Mouse (Mus musculus) left cerebral cortex, postnatal 14 days (tissue): Measurements from ENCODE around the gene Scyl2. TPM values are rescaled to one million over a fixed set of nuclear protein-coding genes. Genes with fewer than 3 reads are reported as not detected.
"Not testable (repeated sequence)": the region's sequence is repeated elsewhere in the genome, so short reads cannot be mapped to it uniquely, and the experiment has no call there.

Source experiments
- DNase-seq, 2 experiments: peaks; one replicate each; pipeline ENCODE4 v3.0.0; 2021 to 2022; ENCODE audit warnings: low spot score in 2 of 2, mixed read lengths in 1 of 2
- intact Hi-C: fragments of 180-260 bp; cut with DNase I; formaldehyde crosslinking; loops from one replicate; pipeline ENCODE4 v1.15.1; 2025
- total RNA-seq, 2 experiments: library from RNA; stranded (reverse); gene quantifications; 2 replicates each; pipeline ENCODE4 v1.2.3; 2021

Gene Scyl2
- total RNA-seq, 2 experiments from 2014 or later = 33.0 to 33.5 TPM

DNA sequence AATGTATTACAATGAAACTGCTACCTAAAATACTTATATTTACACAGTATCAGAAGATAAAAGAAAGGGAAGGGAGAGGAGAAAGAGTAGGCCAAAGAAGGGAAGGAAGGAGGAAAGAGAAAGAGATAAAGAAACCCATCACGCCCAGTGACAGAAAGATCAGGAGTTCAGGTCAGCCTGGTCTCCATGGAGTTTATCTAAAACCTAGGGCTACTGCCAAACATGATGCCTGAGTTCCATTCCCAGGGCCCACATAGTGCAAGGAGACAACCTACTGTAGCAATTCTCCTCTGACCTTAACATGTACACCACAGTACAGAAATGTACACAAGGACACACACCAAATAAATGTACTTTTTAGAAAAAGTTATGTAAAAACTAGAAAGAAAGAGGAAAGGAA is 3.9 kb downstream of the Scyl2 start:
- intact Hi-C loops = no loop called here

GRCm38 (mm10) chr10:89681706-89682105 is 4.4 kb downstream of the Scyl2 start:
- DNase-seq = no peak
- intact Hi-C loops = no loop called here

More for the DNA sequence above, 3.9 kb downstream of the Scyl2 start:
- no peak for DNase-seq

GRCm38 (mm10) chr10:89680517-89680916 is 5.6 kb downstream of the Scyl2 start:
- no peak for DNase-seq
- intact Hi-C loops = no loop called here

DNA sequence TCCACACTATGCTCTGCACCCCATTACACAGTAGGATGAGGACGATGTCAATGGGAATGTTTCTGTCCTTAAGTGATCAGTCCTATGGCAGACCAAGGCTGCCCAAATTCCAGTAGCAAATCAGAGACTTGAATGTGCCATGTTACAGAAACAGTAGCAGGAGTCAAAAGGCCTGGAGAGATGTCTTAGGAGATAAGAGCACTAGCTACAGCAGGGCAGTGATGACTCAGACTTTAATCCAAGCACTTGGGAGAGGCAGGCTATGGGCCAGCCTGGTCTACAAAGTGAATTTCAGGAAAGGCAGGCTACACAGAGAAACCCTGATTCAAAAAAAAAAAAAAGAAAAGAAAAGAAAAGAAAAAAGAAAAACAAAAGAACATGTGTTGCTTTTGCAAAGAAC is 6.6 kb downstream of the Scyl2 start:
- intact Hi-C loops = no loop called here
- no peak for DNase-seq

- intact Hi-C loops = no loop called here
Measured at GRCm38 (mm10) chr10:89678054-89678453, 8.0 kb downstream of the Scyl2 start.

GRCm38 (mm10) chr10:89676609-89677008 is 9.5 kb downstream of the Scyl2 start:
- DNase-seq = no peak
- intact Hi-C loops = no loop called here

More at GRCm38 (mm10) chr10:89678054-89678453, 8.0 kb downstream of the Scyl2 start:
- DNase-seq = no peak

DNA sequence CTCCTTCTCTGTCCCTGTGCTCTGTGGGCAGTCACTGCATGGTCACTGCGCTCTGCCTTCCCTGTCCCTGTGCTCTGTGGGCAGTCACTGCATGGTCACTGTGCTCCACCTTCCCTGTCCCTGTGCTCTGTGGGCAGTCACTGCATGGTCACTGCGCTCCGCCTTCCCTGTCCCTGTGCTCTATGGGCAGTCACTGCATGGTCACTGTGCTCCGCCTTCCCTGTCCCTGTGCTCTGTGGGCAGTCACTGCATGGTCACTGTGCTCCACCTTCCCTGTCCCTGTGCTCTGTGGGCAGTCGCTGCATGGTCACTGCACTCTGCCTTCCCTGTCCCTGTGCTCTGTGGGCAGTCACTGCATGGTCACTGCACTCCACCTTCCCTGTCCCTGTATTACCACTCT is 15.7 kb downstream of the Scyl2 start:
- intact Hi-C loops, DNase-seq: not testable (repeated sequence)

DNA sequence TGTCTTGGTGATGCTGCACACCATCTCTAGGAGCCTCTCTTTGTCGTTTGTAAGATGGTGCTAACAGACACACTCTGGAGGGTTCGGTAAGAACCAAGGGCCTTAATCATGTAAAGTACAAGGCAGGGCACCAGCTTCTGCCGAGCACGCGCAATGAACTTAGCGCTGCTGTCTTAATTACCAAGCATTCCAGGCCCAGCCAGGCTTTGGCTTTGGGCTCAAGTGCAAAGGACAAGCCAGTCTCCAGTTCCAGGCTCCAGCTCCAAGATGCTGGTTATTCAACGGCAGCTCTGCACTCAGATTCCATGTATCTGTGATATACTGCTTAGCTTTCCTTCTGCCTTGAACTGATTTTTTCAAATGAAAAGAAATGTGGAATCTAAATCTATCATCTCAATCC is 18.5 kb downstream of the Scyl2 start:
- intact Hi-C loops = no loop called here
- DNase-seq = no peak

GRCm38 (mm10) chr10:89665679-89666078 is 20.4 kb downstream of the Scyl2 start:
- DNase-seq = no peak
- intact Hi-C loops = no loop called here

DNA sequence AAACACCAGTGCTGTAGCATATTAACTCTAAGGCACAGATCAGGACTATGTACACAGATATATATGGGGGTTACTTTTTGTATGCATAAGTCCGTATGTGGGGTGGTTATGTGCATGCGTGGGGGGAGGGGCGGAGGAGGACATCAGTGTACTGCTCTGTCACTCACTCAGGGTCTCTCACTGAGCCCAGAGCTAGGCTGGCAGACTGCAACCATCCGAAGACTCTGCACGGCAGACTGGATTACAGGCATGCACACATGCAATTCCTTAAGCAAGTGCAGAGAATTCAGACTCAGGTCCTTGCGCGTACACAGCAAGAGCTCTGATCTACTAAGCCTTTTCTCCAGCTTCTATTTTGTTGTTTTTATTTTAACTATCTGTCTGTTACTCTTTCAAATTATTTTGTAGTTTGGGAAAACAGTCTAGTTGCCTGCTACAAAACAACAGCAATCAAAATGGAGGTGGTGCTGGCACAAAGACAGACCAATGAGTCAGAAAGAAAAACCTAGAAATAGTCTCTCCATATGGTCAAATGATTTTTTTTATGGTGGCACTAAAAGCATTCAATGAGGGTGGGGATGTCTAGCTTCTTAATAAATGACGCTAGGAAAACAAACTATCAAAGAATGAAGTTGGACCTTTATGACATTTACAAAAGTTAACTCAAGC is 21.0 kb downstream of the Scyl2 start:
- DNase-seq = no peak
- intact Hi-C loops = no loop called here

DNA sequence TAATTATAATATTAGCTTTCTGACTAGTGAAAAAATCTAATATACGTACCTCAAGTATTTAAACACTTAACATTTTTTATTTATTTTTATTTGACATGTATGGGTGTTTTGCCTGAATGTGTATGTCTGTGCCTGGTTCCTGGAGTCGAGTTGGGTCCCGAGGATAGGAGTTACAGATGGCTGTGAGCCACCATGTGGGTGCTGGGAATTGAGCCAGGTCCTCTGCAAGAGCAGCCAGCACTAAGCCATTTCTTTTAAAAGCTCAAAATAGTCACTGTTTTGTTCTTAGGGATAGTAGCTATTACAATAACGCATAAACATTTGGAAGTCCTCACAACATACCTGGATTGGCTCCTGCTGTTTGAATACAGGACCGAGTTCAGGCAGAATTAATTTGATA is 29.7 kb downstream of the Scyl2 start:
- intact Hi-C loops = no loop called here
- DNase-seq = no peak

GRCm38 (mm10) chr10:89652912-89653311 is 33.2 kb downstream of the Scyl2 start:
- intact Hi-C loops = no loop called here
- DNase-seq = peak in 1 of 2 experiments; percentile 15

GRCm38 (mm10) chr10:89651691-89652090 is 34.4 kb downstream of the Scyl2 start:
- intact Hi-C loops = no loop called here
- DNase-seq = no peak

DNA sequence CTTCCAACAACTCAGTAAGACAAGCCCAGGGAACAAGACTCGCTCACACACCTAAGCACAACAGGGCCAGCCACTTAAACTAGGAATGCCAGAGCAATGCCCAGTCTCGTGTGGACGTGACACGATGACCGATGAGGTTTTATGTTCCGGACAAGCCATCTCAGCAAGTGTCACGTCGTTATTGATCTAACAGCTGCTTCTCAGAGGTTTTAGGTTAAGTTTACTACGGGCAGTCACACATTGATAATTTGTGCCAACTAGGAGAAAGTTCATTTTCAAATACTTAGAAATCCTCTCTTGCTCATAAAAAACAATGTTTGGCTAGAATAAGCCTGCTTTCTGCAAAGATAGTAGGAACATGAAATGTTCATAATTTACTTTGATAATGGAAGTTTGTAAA is 39.2 kb downstream of the Scyl2 start:
- DNase-seq = no peak
- intact Hi-C loops = no loop called here

GRCm38 (mm10) chr10:89637001-89637400 is 49.1 kb downstream of the Scyl2 start:
- intact Hi-C loops = no loop called here
- DNase-seq = no peak

- DNase-seq = peak; percentile 40 to 59
- intact Hi-C loops = no loop called here
Measured at GRCm38 (mm10) chr10:89635018-89635417, 51.1 kb downstream of the Scyl2 start.

- intact Hi-C loops = no loop called here
- no peak for DNase-seq
Measured at GRCm38 (mm10) chr10:89633736-89634426, 52.2 kb downstream of the Scyl2 start.

DNA sequence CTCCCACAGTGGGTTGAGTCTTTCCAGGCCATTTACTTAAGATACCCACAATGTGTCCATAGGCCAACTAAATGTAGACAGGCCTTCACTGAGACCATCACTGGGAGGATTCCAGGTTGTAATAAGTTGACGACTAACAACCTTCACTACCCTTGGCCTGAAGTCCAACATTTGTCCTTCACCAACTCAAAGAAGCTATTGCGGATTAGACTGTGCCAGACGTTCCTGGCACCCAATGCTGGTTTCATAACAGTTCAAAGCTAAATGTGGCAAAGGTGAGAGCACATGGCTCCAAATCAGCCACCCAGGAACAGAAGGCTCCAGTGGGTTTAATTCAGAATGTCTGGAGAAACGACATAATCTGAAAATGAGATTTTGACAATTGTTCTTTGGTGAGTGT is 53.0 kb downstream of the Scyl2 start:
- intact Hi-C loops = no loop called here
- no peak for DNase-seq

DNA sequence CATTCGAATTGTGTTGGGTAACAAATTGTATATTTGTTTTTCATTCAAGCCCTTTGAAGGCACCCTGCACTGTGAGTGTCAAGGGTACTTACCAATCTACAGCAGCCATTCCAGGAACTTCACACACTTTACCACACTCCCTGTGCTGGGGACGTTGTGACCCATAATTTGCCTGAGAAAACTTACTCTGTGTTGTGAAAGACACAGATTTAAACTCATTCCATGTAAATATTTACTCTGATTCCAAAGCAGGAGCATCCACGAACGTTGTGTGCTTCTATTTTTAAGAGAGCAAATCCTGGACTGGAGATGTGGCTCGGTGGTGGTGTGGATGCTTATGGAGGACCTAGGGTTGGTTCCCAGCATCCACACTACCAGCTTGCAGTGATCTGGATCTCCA is 54.3 kb downstream of the Scyl2 start:
- DNase-seq = no peak
- intact Hi-C loops = loop anchor here (2.0 kb wide), 1 partner anchor 305 kb away; no protein-coding TSS in a partner anchor

- DNase-seq = no peak
- intact Hi-C loops = loop anchor here (1.0 to 2.0 kb wide), 2 partner anchors 168 to 304 kb away; no protein-coding TSS in a partner anchor
Measured at GRCm38 (mm10) chr10:89630564-89630963, 55.5 kb downstream of the Scyl2 start.

GRCm38 (mm10) chr10:89630052-89630451 is 56.0 kb downstream of the Scyl2 start:
- intact Hi-C loops = loop anchor here (1.0 to 2.0 kb wide), 2 partner anchors 168 to 303 kb away; no protein-coding TSS in a partner anchor
- DNase-seq = peak; percentile 79
